Mouse (Mus musculus) brain, embryonic 14.5 days (tissue): ENCODE measurements at regions not wholly inside any gene's neighbourhood (a gene's known extent, or its start where the extent isn't known, plus 50 kb on each side); places are given as distances from the start of the nearest gene placed in this dataset.

ENCODE experiments used
- CTCF ChIP-seq: fragments of 200-500 bp; IDR thresholded peaks from 2 replicates; pipeline ENCODE4 v1.5.1; 2012; ENCODE audit warnings: inconsistent platforms, mild to moderate bottlenecking, moderate library complexity, borderline replicate concordance; ENCODE audit not compliant: insufficient read depth, insufficient read length; ENCODE audit errors: extremely low read depth
- POLR2A ChIP-seq: fragments of 200-500 bp; IDR thresholded peaks from 2 replicates; pipeline ENCODE4 v1.6.1; 2012; ENCODE audit warnings: mild to moderate bottlenecking, inconsistent platforms, borderline replicate concordance; ENCODE audit not compliant: poor library complexity, insufficient read depth, insufficient read length, severe bottlenecking; ENCODE audit errors: extremely low read depth

DNA sequence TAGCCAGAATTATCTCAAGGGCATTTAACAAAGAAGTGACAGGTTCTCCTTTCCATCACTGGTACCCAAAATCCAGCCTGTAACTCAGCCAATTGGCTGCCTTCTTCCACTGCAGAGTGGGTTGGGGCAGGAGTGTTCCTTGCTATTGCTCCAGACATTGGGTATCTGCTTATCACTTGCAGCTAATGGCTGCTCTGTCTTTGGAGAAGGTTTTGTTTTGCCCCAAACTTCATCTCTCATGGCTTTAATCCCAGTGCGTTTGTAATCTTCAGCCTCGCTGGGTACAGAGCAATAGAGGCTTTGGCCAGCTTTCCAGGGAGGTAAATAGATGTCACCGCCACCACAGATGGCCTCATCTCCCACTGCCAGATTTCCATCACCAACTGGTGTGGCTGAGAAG, 381.9 kb downstream of the Mllt3 start:
- TF ChIP-seq POLR2A (no peak), CTCF (no peak)
